Mouse (Mus musculus): ENCODE data around the gene Tmem82. TPM values are rescaled to one million over a fixed set of nuclear protein-coding genes. Genes with fewer than 3 reads are reported as not detected.

Tmem82 gene
- total RNA-seq, 2 experiments from 2014 or later = 0.44 to 0.45 TPM

Other genes with a start within 250 kb of the Tmem82 start
- gene Clcnka, start 219.9 kb downstream of the Tmem82 start, total RNA-seq (2021) = under 1 TPM in 1 of 2 experiments, not detected in 1; 0.23 TPM
- gene Clcnkb, start 202.6 kb downstream of the Tmem82 start, total RNA-seq (2021) = not detected
- gene Hspb7, start 197.9 kb downstream of the Tmem82 start, total RNA-seq (2021) = not detected
- 1 to 10 TPM; 3.5 to 4.7 TPM for gene Srarp, start 182.5 kb downstream of the Tmem82 start, total RNA-seq (2021)
- 10 to 100 TPM; 32.2 to 33.6 TPM for gene Zbtb17, start 174.0 kb downstream of the Tmem82 start, total RNA-seq (2021)
- 10 to 100 TPM; 51.6 to 67.6 TPM for gene Spen, start 80.0 kb downstream of the Tmem82 start, total RNA-seq (2021)
- gene Fblim1, start 12.5 kb downstream of the Tmem82 start, total RNA-seq (2021) = 1 to 10 TPM; 1.3 to 1.5 TPM
- 1 to 10 TPM; 1.8 to 3.2 TPM for gene Slc25a34, start 5.2 kb upstream of the Tmem82 start, total RNA-seq (2021)
- gene Plekhm2, start 46.3 kb upstream of the Tmem82 start, total RNA-seq (2021) = 10 to 100 TPM; 59.1 to 69.1 TPM
- 1 to 10 TPM in 1 of 2 experiments, not detected in 1; 2.2 TPM for gene Rsc1a1, start 67.0 kb upstream of the Tmem82 start, total RNA-seq (2021)
- 10 to 100 TPM; 39.7 TPM for gene Ddi2, start 104.8 kb upstream of the Tmem82 start, total RNA-seq (2021)
- not detected for gene Agmat, start 128.0 kb upstream of the Tmem82 start, total RNA-seq (2021)
- gene Dnajc16, start 172.3 kb upstream of the Tmem82 start, total RNA-seq (2021) = 10 to 100 TPM; 41.5 to 42.0 TPM
- gene Casp9, start 175.0 kb upstream of the Tmem82 start, total RNA-seq (2021) = 10 to 100 TPM; 21.6 to 23.4 TPM
- gene Cela2a, start 207.5 kb upstream of the Tmem82 start, total RNA-seq (2021) = not detected
- not detected for gene Ctrc, start 227.7 kb upstream of the Tmem82 start, total RNA-seq (2021)

Data from layer of hippocampus, postnatal 25 days (tissue).